Mouse (Mus musculus) forebrain, embryonic 16.5 days (tissue): ENCODE results near the gene Cd164. TPM values are rescaled to one million over a fixed set of nuclear protein-coding genes. Genes with fewer than 3 reads are reported as not detected.

Source experiments
- ATAC-seq: fragments of 200-750 bp; cut with Nextera tagmentation; 2 replicates; pipeline ENCODE4 v1.8.0; 2017; ENCODE audit warnings: mild to moderate bottlenecking, moderate library complexity
- H3K27ac ChIP-seq: fragments of 300-500 bp; sonication (generic); 2 replicates; pipeline ENCODE4 v1.5.1; 2014; ENCODE audit warnings: low read length, control low read depth
- H3K27me3 ChIP-seq: fragments of 300-500 bp; sonication (generic); replicated peaks from 2 replicates; pipeline ENCODE4 v1.6.1; 2014; ENCODE audit warnings: low read length; ENCODE audit not compliant: control insufficient read depth, insufficient read depth
- H3K36me3 ChIP-seq: fragments of 300-500 bp; sonication (generic); 2 replicates; pipeline ENCODE4 v1.6.1; 2014; ENCODE audit not compliant: control insufficient read depth, insufficient read depth
- H3K4me1 ChIP-seq: fragments of 300-500 bp; sonication (generic); replicated peaks from 2 replicates; pipeline ENCODE4 v1.6.1; 2014; ENCODE audit warnings: low read length; ENCODE audit not compliant: control insufficient read depth, insufficient read depth
- H3K4me2 ChIP-seq: fragments of 300-500 bp; sonication (generic); 2 replicates; pipeline ENCODE4 v1.6.1; 2014; ENCODE audit warnings: mild to moderate bottlenecking, low read length, control low read depth
- H3K4me3 ChIP-seq: fragments of 300-500 bp; sonication (generic); replicated peaks from 2 replicates; pipeline ENCODE4 v1.5.1; 2014; ENCODE audit warnings: mild to moderate bottlenecking, low read length, control low read depth
- H3K9ac ChIP-seq: fragments of 300-500 bp; sonication (generic); replicated peaks from 2 replicates; pipeline ENCODE4 v1.6.1; 2014; ENCODE audit warnings: low read depth, low read length, control low read depth
- H3K9me3 ChIP-seq: fragments of 300-500 bp; sonication (generic); 2 replicates; pipeline ENCODE4 v1.6.1; 2016; ENCODE audit warnings: low read length; ENCODE audit not compliant: control insufficient read depth
- WGBS: fragments of 180-500 bp; shearing (Covaris S2); extraction: QIAGEN DNeasy Blood & Tissue Kit; methylation state at CpG from one replicate; pipeline ENCODE4 v1.1.7; 2014; 5-methylcytosine and 5-hydroxymethylcytosine counted together
- polyA plus RNA-seq: library from polyadenylated mRNA; unstranded; fragments of >200 nt; fragmentation: Nextera tagmentation; extraction: Ambion mirVana; gene quantifications from 2 replicates; pipeline ENCODE4 v1.2.1, GENCODE M21; 2015

Cd164 gene
- polyA plus RNA-seq, 1 experiment from 2014 or later: 61.8 TPM

DNA sequence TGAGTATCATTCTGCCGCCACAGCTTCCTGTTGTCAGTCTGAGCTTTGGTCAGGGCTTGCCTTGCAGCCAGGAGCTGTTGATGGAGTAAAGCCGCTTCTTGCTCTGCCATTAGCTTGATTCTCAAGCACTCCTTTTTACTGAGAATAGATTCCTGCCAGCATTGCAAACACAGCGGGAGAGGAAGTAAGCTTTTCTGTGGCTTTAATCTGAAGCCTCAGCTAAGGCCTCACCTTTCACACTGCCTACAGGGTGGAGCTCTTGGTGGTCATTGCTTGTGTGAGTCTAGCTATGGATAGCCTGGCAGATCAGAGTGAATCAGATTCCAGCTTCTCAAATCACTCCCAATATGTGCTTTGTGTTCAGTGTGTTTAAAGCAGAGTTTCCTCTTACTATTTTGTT lies 33.1 kb downstream of the Cd164 start:
- H3K4me3 ChIP-seq: no peak overlapping the region
- no peak for ATAC-seq
- H3K4me2 ChIP-seq: no peak overlapping the region
- H3K27ac ChIP-seq: no peak overlapping the region
- H3K27me3 ChIP-seq: no peaks in the 10 kb centered on the region
- peaks cover 6% of the 10 kb centered on the region for H3K4me1 ChIP-seq
- no peak overlapping the region for H3K9ac ChIP-seq
- no peaks in the 10 kb centered on the region for H3K36me3 ChIP-seq
- 17% methylated on average over 3 of the region's 3 CpGs for WGBS
- H3K9me3 ChIP-seq: peaks cover 5% of the 10 kb centered on the region

DNA sequence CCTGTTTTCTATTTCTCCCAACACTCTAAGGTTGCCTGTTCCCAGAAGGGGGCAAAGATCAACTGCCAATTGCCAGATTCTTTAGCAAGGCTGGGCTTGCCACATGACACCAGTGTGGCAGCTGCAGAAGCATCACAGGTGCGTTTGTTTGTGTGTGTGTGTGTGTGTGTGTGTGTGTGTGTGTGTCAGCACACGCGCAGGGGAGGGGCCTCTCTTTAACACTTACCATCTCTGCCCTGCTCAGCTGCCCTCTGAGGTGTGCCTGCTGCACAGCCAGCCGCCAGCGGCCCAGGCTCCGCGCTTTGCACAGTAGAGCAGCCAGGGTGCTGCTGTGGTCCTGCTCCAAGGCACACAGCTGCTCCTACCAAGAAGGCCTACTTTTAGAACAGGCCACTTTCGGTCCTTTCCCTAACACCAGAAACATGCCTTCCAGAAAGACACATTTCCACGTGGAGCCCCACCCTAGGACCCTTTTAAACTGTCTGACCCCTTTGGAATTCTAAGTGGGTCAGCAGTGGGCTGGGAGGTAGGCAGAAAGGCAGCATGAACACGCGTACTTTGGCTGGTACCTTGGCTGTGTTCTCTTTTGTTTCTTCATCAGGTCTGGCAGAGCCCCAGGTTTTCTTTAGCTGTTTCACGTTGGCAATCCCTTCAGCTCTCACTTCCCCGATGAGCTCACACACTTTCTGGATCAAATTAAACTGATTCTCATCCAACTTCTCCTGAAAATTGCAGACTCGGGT lies 33.8 kb downstream of the Cd164 start:
- ATAC-seq: peak; percentile 54; the same call in 1 of the 2 replicates
- H3K27ac ChIP-seq: no peak overlapping the region
- no peaks in the 10 kb centered on the region for H3K27me3 ChIP-seq
- H3K4me1 ChIP-seq: peaks cover 6% of the 10 kb centered on the region
- 25% methylated on average over 14 of the region's 14 CpGs for WGBS
- H3K4me2 ChIP-seq: no peak overlapping the region
- H3K4me3 ChIP-seq: no peak overlapping the region
- no peak overlapping the region for H3K9ac ChIP-seq
- H3K9me3 ChIP-seq: peaks cover 5% of the 10 kb centered on the region
- H3K36me3 ChIP-seq: no peaks in the 10 kb centered on the region

- Histone ChIP-seq H3K27me3 (no peaks in the 10 kb centered on the region), H3K4me3 (no peak overlapping the region)
Observed at GRCm38 (mm10) chr10:41553711-41554110, 34.5 kb downstream of the Cd164 start.

DNA sequence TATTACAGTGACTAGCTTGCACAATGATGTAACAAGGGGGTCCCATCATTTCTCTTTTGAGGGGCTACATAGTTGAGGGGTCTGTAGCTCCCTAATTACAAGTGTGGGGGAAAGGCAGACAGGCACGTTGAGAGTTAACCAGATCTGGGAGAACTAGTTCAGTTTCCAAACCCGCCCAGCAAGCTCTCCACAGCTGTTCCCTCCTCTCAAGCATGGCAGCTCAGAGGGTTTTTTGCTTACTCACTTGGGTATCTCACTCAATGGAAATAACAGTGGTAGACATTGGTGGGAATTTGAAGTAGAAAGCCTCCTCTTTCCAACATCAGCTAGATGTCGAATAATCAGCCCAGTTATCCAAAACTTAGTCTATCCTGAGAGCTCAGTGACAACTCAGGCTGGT lies 35.9 kb downstream of the Cd164 start:
- H3K9ac ChIP-seq: no peak overlapping the region
- H3K27ac ChIP-seq: no peak overlapping the region
- H3K9me3 ChIP-seq: no peaks in the 10 kb centered on the region; the same call in 1 of the 2 replicates
- 84% methylated on average over 3 of the region's 3 CpGs for WGBS
- H3K27me3 ChIP-seq: no peaks in the 10 kb centered on the region
- H3K4me1 ChIP-seq: peaks cover 6% of the 10 kb centered on the region
- H3K36me3 ChIP-seq: no peaks in the 10 kb centered on the region
- no peak overlapping the region for H3K4me2 ChIP-seq
- no peak for ATAC-seq
- no peak overlapping the region for H3K4me3 ChIP-seq

More at GRCm38 (mm10) chr10:41553711-41554110, 34.5 kb downstream of the Cd164 start:
- H3K27ac ChIP-seq: no peak overlapping the region
- 62% methylated on average over 4 of the region's 4 CpGs for WGBS
- H3K9me3 ChIP-seq: peaks cover 5% of the 10 kb centered on the region
- peaks cover 6% of the 10 kb centered on the region for H3K4me1 ChIP-seq
- H3K4me2 ChIP-seq: no peak overlapping the region
- H3K9ac ChIP-seq: no peak overlapping the region
- no peaks in the 10 kb centered on the region for H3K36me3 ChIP-seq
- no peak for ATAC-seq

DNA sequence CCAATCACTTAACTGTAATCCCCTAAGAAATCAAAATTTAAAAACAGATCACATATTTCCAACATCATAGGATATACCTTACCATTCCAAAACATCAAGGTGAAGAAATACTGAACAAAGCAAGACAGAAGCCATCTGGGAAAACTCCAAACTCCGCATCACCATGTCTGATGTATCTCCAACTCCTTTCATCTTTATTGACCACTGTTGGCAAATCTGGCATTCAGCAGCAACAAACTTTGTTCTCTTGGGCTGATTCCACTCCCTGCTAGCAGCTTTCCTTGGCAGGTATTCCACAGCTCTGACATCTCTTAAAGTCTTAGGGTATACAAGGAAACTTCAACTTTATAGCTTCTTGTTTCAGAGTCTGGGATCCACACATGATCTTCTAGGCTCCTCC lies 39.2 kb downstream of the Cd164 start:
- no peak for ATAC-seq
- no peak overlapping the region for H3K4me2 ChIP-seq
- H3K27ac ChIP-seq: no peak overlapping the region
- no peaks in the 10 kb centered on the region for H3K36me3 ChIP-seq
- H3K9me3 ChIP-seq: peaks cover 5% of the 10 kb centered on the region; the same call in 1 of the 2 replicates
- H3K27me3 ChIP-seq: no peaks in the 10 kb centered on the region
- H3K4me1 ChIP-seq: peaks cover 2% of the 10 kb centered on the region; the same call in 1 of the 2 replicates
- WGBS: 97% methylated on average over 1 of the region's 1 CpGs
- no peak overlapping the region for H3K9ac ChIP-seq
- no peak overlapping the region for H3K4me3 ChIP-seq

DNA sequence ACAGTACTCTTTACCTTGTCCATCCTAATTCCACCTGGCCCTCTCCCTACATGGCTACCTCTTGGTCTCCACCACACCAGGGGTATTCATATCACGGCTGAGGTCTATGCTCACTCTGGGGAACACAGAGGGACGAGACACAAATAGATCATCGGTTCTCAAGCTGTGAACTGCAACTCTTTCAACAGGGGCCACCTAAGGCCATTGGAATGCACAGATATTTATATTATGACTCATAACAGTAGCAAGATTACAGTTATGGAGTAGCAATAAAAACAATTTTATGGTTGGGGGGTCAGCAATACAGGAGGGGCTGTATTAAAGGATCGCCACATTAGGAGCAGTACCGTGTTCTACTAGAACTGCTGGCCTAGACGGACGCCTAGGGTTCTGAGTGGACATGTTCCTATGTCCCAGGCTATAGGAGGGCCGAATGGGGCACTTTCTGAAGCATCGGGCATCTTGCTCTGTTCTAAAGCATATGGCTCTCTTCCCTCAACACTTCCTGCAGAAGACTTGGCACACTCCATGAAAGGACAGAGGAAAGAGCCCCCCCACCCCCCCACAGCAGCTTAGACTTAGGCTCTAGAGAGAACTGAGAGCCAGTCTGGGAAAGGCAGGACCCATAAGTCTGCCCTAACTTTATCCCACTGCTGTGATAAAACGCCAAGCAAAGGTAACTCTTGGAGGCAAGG lies 42.6 kb downstream of the Cd164 start:
- H3K27ac ChIP-seq: no peak overlapping the region
- 92% methylated on average over 10 of the region's 10 CpGs for WGBS
- H3K27me3 ChIP-seq: no peaks in the 10 kb centered on the region
- no peak overlapping the region for H3K4me3 ChIP-seq
- H3K36me3 ChIP-seq: no peaks in the 10 kb centered on the region
- no peaks in the 10 kb centered on the region for H3K4me1 ChIP-seq
- peaks cover 5% of the 10 kb centered on the region; the same call in 1 of the 2 replicates for H3K9me3 ChIP-seq
- ATAC-seq: no peak
- H3K4me2 ChIP-seq: no peak overlapping the region
- H3K9ac ChIP-seq: no peak overlapping the region

GRCm38 (mm10) chr10:41565141-41565540 lies 45.9 kb downstream of the Cd164 start:
- H3K4me3 ChIP-seq: no peak overlapping the region
- WGBS: 51% methylated on average over 5 of the region's 5 CpGs
- H3K27me3 ChIP-seq: no peaks in the 10 kb centered on the region
- no peak overlapping the region for H3K9ac ChIP-seq
- no peak overlapping the region for H3K27ac ChIP-seq
- no peaks in the 10 kb centered on the region for H3K4me1 ChIP-seq
- no peak for ATAC-seq
- H3K36me3 ChIP-seq: no peaks in the 10 kb centered on the region
- no peak overlapping the region for H3K4me2 ChIP-seq
- H3K9me3 ChIP-seq: 0 out of 2 replicates have a peak, but pooled peaks cover 5% of the 10 kb centered on the region

DNA sequence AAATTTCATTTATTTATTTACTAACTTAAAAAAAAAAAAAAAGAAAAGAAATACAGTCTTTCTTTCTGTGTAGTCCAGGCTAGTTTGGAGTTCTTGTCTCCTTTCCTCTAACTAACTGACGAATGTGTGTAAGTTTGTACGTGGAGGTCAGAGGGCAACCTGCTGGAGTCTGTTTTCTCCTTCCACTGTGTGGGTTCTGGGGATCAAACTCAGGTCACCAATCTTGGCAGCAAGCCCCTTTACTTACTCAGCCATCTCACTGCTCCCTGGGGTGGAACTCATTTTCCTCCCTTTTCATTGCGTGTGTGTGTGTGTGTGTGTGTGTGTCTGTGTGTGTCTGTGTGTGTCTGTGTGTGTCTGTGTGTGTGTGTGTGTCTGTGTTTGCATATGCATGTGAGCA lies 49.1 kb downstream of the Cd164 start:
- Histone ChIP-seq H3K36me3 (no peaks in the 10 kb centered on the region), H3K9ac (no peak overlapping the region), H3K4me2 (no peak overlapping the region), H3K4me1 (no peaks in the 10 kb centered on the region), H3K9me3 (no peaks in the 10 kb centered on the region), H3K4me3 (no peak overlapping the region), H3K27me3 (no peaks in the 10 kb centered on the region), H3K27ac (no peak overlapping the region)
- 54% methylated on average over 3 of the region's 3 CpGs for WGBS
- no peak for ATAC-seq

- WGBS: 86% methylated on average over 4 of the region's 4 CpGs
- ATAC-seq: no peak
- Histone ChIP-seq H3K27ac (no peak overlapping the region), H3K27me3 (no peaks in the 10 kb centered on the region), H3K4me1 (no peaks in the 10 kb centered on the region), H3K9ac (no peak overlapping the region), H3K36me3 (no peaks in the 10 kb centered on the region), H3K9me3 (no peaks in the 10 kb centered on the region), H3K4me3 (no peak overlapping the region), H3K4me2 (no peak overlapping the region)
Observed at GRCm38 (mm10) chr10:41571065-41571464, 51.9 kb downstream of the Cd164 start.
